Mouse (Mus musculus) brain, embryonic 18.5 days (tissue): Measurements from ENCODE around the gene Sorl1.
"Not testable (repeated sequence)": the region's sequence is repeated elsewhere in the genome, so short reads cannot be mapped to it uniquely, and the experiment has no call there.

ENCODE experiments used
- DNase-seq: peaks from one replicate; pipeline ENCODE4 v3.0.0-alpha.2; 2012; ENCODE audit warnings: low read depth, low spot score

Sorl1 gene

GRCm38 (mm10) chr9:42094028-42094551 is 30.0 kb downstream of the Sorl1 start:
- DNase-seq, result no peak

DNA sequence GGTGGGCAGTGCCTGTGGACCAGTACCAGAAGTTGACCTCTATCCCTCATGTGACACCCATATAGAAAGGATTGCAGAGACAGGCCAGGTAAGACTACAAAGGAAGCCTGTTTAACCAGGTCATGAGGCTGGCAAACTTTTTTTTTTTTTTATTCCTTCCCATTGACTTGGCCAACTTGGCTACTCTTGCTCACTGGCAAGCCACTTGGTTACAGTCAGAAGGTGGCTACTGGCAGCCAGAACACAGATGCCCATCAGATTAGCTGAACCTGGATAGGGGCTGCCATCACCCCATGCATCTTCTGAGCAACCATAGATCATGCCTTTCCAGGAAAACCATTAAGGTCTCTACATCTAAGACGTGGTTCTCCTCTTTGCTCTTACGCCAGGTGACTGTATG is 31.3 kb downstream of the Sorl1 start:
- no peak for DNase-seq

- no peak for DNase-seq
Observed at GRCm38 (mm10) chr9:42091561-42091960, 32.5 kb downstream of the Sorl1 start.

GRCm38 (mm10) chr9:42087921-42088320 is 36.2 kb downstream of the Sorl1 start:
- no peak for DNase-seq

- no peak for DNase-seq
Observed at GRCm38 (mm10) chr9:42085970-42086369, 38.1 kb downstream of the Sorl1 start.

GRCm38 (mm10) chr9:42083661-42084067 is 40.4 kb downstream of the Sorl1 start:
- DNase-seq, result no peak

- DNase-seq, result no peak
Observed at GRCm38 (mm10) chr9:42081681-42082530, 42.2 kb downstream of the Sorl1 start.

- no peak for DNase-seq
Observed at GRCm38 (mm10) chr9:42080671-42081070, 43.4 kb downstream of the Sorl1 start.

DNA sequence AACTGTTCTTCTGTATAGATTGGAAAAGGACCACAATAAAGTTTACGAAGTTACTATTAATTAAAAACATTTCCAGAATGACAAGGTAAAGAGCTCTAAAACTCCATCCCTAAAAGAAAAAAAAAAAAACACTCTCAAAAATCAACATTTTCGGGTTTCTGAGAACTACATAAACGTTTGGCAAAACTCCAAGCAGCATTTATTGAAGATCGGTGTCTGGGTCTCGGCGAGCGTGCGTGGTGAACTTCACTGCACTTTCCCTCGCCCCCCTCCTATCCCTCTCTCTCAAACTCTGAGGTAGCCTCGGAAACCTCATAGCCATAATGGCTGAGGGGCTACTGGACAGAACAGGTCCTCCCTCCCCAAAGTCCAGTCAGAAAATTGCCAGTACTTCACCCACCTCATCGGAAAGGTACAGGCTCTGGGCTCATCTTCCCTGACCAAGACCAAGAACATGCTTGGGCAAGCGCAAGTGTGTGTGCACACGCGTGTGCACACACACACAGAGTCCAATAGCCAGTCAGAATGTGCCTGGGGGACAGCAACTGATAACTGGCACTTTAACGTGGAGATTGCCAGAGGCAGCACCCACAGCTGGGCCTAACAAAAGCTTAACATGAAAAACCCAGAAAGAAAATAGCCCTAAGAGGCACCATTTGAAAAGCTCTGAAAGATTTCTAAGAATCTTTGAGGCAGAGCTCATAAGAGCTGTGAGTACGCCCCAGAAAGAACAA is 46.8 kb downstream of the Sorl1 start:
- DNase-seq, result no peak

DNA sequence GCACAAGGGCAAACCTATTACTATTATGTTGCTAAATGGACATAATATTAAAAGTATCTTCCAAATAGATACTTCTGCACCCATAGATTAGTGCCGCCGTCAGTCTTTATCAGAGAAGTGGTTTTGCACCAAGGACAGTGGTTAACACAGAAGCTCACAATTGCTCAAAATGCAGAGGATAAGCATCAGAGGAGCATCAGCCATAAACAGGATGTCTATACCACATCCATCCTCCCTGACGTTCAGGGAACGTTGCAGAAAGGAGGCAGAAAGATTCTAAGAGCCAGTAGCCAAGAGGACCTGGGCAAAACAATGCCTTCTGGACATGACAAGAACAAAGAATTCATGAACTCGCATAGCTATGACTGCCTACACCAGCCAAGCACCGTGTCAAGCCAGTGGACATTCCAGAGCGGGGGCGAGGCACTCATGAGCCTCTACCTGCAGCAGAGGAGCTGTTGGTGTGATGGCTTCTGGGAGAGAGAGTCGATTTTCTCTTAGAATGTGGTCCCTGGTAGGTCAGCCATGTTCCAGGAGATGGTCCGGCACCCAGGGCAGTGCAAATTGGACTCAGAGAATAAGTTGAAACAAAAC is 47.7 kb downstream of the Sorl1 start:
- no peak for DNase-seq

DNA sequence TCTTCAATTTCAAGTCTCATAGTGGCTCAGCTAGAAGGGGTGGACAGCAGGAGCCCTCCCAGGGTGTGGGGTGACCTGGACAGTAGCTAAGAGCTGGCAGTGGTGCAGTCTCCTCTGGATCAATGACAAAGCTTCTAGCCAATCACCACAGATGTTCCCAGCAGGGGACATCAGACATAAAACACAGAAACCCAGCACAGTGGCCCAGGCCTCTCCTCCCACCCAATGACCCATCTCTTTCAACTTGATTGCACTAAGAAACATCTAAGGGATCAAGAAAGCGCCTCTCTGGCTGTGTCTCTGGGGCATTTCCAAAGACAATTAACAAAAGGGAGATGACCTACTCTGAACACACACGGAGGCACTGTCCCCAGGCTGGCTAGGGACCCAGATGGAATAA is 48.9 kb downstream of the Sorl1 start:
- no peak for DNase-seq

DNA sequence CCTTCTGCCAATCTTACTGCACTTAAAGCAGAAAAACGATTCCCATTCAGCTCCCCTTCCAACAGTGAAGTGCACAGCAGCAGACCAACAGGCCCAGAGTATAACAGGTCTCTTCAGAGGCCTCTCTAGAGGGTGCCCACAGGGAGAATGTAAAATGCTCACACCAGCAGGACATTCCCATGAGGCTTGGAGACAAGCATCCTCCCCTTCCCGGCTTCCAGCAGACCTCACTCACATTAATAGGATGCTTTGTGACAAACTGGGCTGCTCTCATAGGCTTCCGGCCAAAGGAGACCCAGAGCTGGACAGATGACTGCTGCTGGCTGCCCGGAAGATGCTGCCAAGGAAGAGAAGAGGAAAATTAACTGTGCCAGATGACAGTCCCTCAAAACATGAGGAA is 52.1 kb downstream of the Sorl1 start:
- no peak for DNase-seq

DNA sequence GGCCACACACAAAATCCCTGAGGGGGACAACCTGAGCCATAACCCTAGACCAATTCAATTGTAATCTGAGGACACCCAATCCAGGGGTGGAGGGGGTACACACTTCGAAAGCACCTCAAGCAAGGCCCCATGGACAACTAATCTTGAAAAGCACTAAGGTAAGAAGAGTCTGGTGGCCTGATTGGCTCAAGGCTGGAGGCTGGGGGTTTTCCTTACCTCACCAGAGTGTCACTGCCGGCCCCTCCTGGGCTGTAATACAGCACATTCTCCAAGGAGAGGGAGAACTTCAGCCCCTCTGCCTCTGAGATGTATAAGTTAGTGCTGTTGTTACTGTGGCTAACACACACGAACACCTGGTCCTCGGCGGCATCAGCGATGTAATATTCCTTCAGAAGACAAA is 53.2 kb downstream of the Sorl1 start:
- DNase-seq, result no peak

GRCm38 (mm10) chr9:42069471-42069870 is 54.6 kb downstream of the Sorl1 start:
- no peak for DNase-seq

GRCm38 (mm10) chr9:42067950-42068349 is 56.1 kb downstream of the Sorl1 start:
- no peak for DNase-seq

GRCm38 (mm10) chr9:42065756-42066155 is 58.3 kb downstream of the Sorl1 start:
- DNase-seq, result no peak

GRCm38 (mm10) chr9:42063391-42063790 is 60.7 kb downstream of the Sorl1 start:
- no peak for DNase-seq

- DNase-seq, result no peak
Observed at GRCm38 (mm10) chr9:42062269-42062668, 61.8 kb downstream of the Sorl1 start.

GRCm38 (mm10) chr9:42059006-42059405 is 65.1 kb downstream of the Sorl1 start:
- not testable (repeated sequence) for DNase-seq

DNA sequence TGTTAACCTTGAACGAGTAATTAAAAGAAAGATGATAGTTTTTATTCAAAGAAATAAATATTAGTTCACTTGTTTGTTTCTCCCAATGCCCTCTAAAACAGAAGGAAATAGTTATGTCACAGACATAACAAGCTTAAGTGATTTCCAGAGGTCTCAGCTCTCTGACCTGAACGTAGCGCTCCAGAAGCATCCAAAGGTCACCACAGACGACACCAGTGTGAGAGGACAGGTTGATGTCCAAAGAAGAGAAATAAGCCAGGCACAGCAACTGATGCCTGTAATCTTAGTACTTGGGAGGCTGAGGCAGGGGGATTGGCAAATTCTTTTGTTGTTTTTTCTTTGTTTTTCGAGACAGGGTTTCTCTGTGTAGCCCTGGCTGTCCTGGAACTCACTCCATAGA is 67.5 kb downstream of the Sorl1 start:
- DNase-seq, result no peak

DNA sequence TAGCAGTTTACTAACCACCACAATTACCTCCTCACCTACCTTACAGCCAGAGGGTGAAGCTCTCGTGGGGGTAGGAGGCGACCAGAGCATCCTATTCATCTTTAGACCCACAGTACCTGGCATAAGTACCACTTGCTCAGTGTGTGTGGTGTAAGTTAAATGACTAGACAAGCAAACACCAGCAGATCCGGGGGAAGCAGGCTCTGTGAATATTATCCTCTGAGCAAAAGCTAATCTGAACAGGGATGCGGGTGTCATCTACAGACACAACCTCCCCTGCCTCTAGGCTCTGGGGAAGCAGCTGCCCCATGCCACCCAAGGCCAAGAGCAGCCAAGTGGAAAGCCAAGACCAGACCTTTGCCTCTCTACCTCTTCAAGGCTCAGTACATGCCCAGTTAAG is 68.7 kb downstream of the Sorl1 start:
- DNase-seq, result no peak
